Mouse (Mus musculus): ENCODE measurements around the gene Ndufa11. TPM values are rescaled to one million over a fixed set of nuclear protein-coding genes. Genes with fewer than 3 reads are reported as not detected.

The Ndufa11 gene
- polyA plus RNA-seq, 1 experiment from 2014 or later: 406 TPM

- H3K4me1 ChIP-seq (ENCODE audit: control insufficient read depth, insufficient read depth, low read length): peaks cover 3% of the 10 kb centered on the region; the same call in 1 of the 2 replicates
- peaks cover 4% of the 10 kb centered on the region for H3K36me3 ChIP-seq (ENCODE audit: control insufficient read depth, insufficient read depth, low read length)
- no peak overlapping the region for H3K27ac ChIP-seq (ENCODE audit: low read depth, low read length)
- H3K27me3 ChIP-seq (ENCODE audit: control insufficient read depth, insufficient read depth, low read length): no peaks in the 10 kb centered on the region
- H3K9me3 ChIP-seq (ENCODE audit: control insufficient read depth, low read length): no peaks in the 10 kb centered on the region
- no peak for DNase-seq (ENCODE audit: low spot score)
- no peak overlapping the region for H3K9ac ChIP-seq (ENCODE audit: low read length)
- 7% methylated on average over 7 of the region's 7 CpGs for whole genome bisulfite sequencing
- no peak overlapping the region for H3K4me3 ChIP-seq (ENCODE audit: low read depth, low read length)
- no peak overlapping the region for H3K4me2 ChIP-seq (ENCODE audit: low read depth)
- ATAC-seq (ENCODE audit: insufficient read depth, low FRiP score, low TSS enrichment): no peak
Measured at GRCm38 (mm10) chr17:56727029-56727649, 9.6 kb downstream of the Ndufa11 start.

- Histone ChIP-seq H3K27ac (ENCODE audit: low read depth, low read length) (no peak overlapping the region), H3K27me3 (ENCODE audit: control insufficient read depth, insufficient read depth, low read length) (no peaks in the 10 kb centered on the region), H3K9me3 (ENCODE audit: control insufficient read depth, low read length) (no peaks in the 10 kb centered on the region), H3K4me1 (ENCODE audit: control insufficient read depth, insufficient read depth, low read length) (peaks cover 3% of the 10 kb centered on the region; the same call in 1 of the 2 replicates), H3K4me2 (ENCODE audit: low read depth) (no peak overlapping the region; the same call in 1 of the 2 replicates), H3K36me3 (ENCODE audit: control insufficient read depth, insufficient read depth, low read length) (peaks cover 4% of the 10 kb centered on the region), H3K4me3 (ENCODE audit: low read depth, low read length) (no peak overlapping the region), H3K9ac (ENCODE audit: low read length) (no peak overlapping the region)
- 10% methylated on average over 12 of the region's 12 CpGs for WGBS
- ATAC-seq (ENCODE audit: insufficient read depth, low FRiP score, low TSS enrichment) (no peak), DNase-seq (ENCODE audit: low spot score) (no peak)
Measured at GRCm38 (mm10) chr17:56727659-56728058, 10.1 kb downstream of the Ndufa11 start.

DNA sequence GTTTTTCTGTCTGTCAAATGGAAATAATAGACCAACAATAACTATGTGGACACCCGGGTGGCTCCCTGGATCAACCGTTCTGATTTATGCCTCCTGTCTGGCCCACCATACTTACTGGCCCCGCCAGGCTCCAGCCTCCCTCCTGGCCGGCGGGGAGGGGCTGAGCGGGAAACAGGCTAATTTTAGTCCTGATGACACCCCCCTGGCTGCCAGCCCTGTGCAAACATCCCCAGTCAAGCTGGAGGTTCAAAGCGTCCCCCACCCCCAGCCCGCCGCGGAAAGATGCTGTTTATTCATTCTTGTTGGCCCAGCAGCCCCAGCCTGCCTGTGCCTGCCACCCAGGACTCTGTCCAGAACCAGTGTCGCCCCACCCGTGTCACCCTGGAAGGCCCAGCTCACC lies 10.6 kb downstream of the Ndufa11 start:
- Histone ChIP-seq H3K9me3 (ENCODE audit: control insufficient read depth, low read length) (no peaks in the 10 kb centered on the region), H3K9ac (ENCODE audit: low read length) (no peak overlapping the region), H3K27me3 (ENCODE audit: control insufficient read depth, insufficient read depth, low read length) (no peaks in the 10 kb centered on the region), H3K36me3 (ENCODE audit: control insufficient read depth, insufficient read depth, low read length) (peaks cover 4% of the 10 kb centered on the region), H3K4me2 (ENCODE audit: low read depth) (no peak overlapping the region; the same call in 1 of the 2 replicates), H3K27ac (ENCODE audit: low read depth, low read length) (no peak overlapping the region), H3K4me1 (ENCODE audit: control insufficient read depth, insufficient read depth, low read length) (peaks cover 3% of the 10 kb centered on the region; the same call in 1 of the 2 replicates), H3K4me3 (ENCODE audit: low read depth, low read length) (no peak overlapping the region)
- no peak for ATAC-seq (ENCODE audit: insufficient read depth, low FRiP score, low TSS enrichment)
- 27% methylated on average over 12 of the region's 12 CpGs for WGBS
- DNase-seq (ENCODE audit: low spot score): no peak

DNA sequence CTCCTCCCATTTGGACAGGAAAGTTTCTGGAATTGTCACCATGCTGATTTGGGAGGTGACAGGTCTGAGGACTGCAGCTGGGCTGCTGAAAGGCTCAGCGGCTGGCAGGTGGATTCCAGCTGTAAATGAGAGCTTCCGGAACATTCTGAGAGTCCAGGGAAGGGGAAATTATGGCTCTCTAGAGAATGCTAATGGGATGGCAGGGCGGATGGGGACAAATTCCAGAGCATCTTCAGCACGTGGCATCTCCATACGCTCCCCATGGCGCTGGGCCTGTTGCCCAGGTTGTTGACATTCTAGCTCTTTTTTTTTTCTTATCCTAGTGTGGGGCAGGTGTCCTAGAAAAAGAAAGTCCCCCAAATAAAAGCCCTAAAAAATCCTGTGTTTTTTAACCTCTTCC lies 11.6 kb downstream of the Ndufa11 start:
- H3K9me3 ChIP-seq (ENCODE audit: control insufficient read depth, low read length): no peaks in the 10 kb centered on the region
- no peak overlapping the region for H3K4me2 ChIP-seq (ENCODE audit: low read depth)
- H3K4me1 ChIP-seq (ENCODE audit: control insufficient read depth, insufficient read depth, low read length): peaks cover 3% of the 10 kb centered on the region; the same call in 1 of the 2 replicates
- 50% methylated on average over 6 of the region's 6 CpGs for WGBS
- no peak overlapping the region for H3K27ac ChIP-seq (ENCODE audit: low read depth, low read length)
- H3K27me3 ChIP-seq (ENCODE audit: control insufficient read depth, insufficient read depth, low read length): no peaks in the 10 kb centered on the region
- DNase-seq (ENCODE audit: low spot score) (no peak), ATAC-seq (ENCODE audit: insufficient read depth, low FRiP score, low TSS enrichment) (no peak)
- no peak overlapping the region for H3K9ac ChIP-seq (ENCODE audit: low read length)
- no peak overlapping the region for H3K4me3 ChIP-seq (ENCODE audit: low read depth, low read length)
- H3K36me3 ChIP-seq (ENCODE audit: control insufficient read depth, insufficient read depth, low read length): no peaks in the 10 kb centered on the region

GRCm38 (mm10) chr17:56729656-56730055 lies 12.1 kb downstream of the Ndufa11 start:
- no peak overlapping the region for H3K4me2 ChIP-seq (ENCODE audit: low read depth)
- H3K36me3 ChIP-seq (ENCODE audit: control insufficient read depth, insufficient read depth, low read length): no peaks in the 10 kb centered on the region
- peaks cover 3% of the 10 kb centered on the region; the same call in 1 of the 2 replicates for H3K4me1 ChIP-seq (ENCODE audit: control insufficient read depth, insufficient read depth, low read length)
- no peak overlapping the region for H3K27ac ChIP-seq (ENCODE audit: low read depth, low read length)
- DNase-seq (ENCODE audit: low spot score) (no peak), ATAC-seq (ENCODE audit: insufficient read depth, low FRiP score, low TSS enrichment) (no peak)
- H3K27me3 ChIP-seq (ENCODE audit: control insufficient read depth, insufficient read depth, low read length): no peaks in the 10 kb centered on the region
- no peak overlapping the region for H3K4me3 ChIP-seq (ENCODE audit: low read depth, low read length)
- no peak overlapping the region for H3K9ac ChIP-seq (ENCODE audit: low read length)
- WGBS: 61% methylated on average over 2 of the region's 2 CpGs
- H3K9me3 ChIP-seq (ENCODE audit: control insufficient read depth, low read length): no peaks in the 10 kb centered on the region

GRCm38 (mm10) chr17:56736534-56736933 lies 19.0 kb downstream of the Ndufa11 start:
- Histone ChIP-seq H3K4me3 (ENCODE audit: low read depth, low read length) (no peak overlapping the region), H3K4me1 (ENCODE audit: control insufficient read depth, insufficient read depth, low read length) (no peaks in the 10 kb centered on the region), H3K9me3 (ENCODE audit: control insufficient read depth, low read length) (no peaks in the 10 kb centered on the region), H3K4me2 (ENCODE audit: low read depth) (no peak overlapping the region), H3K27ac (ENCODE audit: low read depth, low read length) (no peak overlapping the region), H3K9ac (ENCODE audit: low read length) (no peak overlapping the region), H3K36me3 (ENCODE audit: control insufficient read depth, insufficient read depth, low read length) (no peaks in the 10 kb centered on the region), H3K27me3 (ENCODE audit: control insufficient read depth, insufficient read depth, low read length) (no peaks in the 10 kb centered on the region)
- WGBS: 48% methylated on average over 8 of the region's 8 CpGs
- ATAC-seq (ENCODE audit: insufficient read depth, low FRiP score, low TSS enrichment): no peak
- DNase-seq (ENCODE audit: low spot score): no peak

DNA sequence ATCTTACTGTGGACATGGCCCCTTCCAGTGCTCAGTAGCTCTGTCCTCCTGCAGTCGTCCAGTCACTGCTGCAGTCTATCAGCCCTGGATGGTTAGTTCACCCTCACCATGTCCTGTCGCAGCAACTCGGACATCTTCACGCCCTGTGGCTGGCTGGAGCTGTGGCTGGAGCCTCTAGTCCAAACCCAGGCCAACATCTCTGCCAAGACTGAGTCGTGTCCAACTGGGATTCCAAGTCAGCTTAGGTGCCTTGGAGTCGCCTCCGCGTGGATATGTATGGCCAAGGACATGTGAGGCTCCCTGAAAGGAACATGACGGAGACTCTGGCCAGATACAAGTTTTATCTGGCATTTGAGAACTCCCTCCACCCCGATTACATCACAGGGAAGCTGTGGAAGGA lies 20.7 kb downstream of the Ndufa11 start:
- no peak overlapping the region for H3K27ac ChIP-seq (ENCODE audit: low read depth, low read length)
- H3K9me3 ChIP-seq (ENCODE audit: control insufficient read depth, low read length): no peaks in the 10 kb centered on the region
- ATAC-seq (ENCODE audit: insufficient read depth, low FRiP score, low TSS enrichment) (no peak), DNase-seq (ENCODE audit: low spot score) (no peak)
- H3K4me3 ChIP-seq (ENCODE audit: low read depth, low read length): no peak overlapping the region
- 79% methylated on average over 10 of the region's 10 CpGs for WGBS
- no peak overlapping the region for H3K9ac ChIP-seq (ENCODE audit: low read length)
- no peaks in the 10 kb centered on the region for H3K4me1 ChIP-seq (ENCODE audit: control insufficient read depth, insufficient read depth, low read length)
- H3K36me3 ChIP-seq (ENCODE audit: control insufficient read depth, insufficient read depth, low read length): no peaks in the 10 kb centered on the region
- H3K27me3 ChIP-seq (ENCODE audit: control insufficient read depth, insufficient read depth, low read length): no peaks in the 10 kb centered on the region
- no peak overlapping the region for H3K4me2 ChIP-seq (ENCODE audit: low read depth)

DNA sequence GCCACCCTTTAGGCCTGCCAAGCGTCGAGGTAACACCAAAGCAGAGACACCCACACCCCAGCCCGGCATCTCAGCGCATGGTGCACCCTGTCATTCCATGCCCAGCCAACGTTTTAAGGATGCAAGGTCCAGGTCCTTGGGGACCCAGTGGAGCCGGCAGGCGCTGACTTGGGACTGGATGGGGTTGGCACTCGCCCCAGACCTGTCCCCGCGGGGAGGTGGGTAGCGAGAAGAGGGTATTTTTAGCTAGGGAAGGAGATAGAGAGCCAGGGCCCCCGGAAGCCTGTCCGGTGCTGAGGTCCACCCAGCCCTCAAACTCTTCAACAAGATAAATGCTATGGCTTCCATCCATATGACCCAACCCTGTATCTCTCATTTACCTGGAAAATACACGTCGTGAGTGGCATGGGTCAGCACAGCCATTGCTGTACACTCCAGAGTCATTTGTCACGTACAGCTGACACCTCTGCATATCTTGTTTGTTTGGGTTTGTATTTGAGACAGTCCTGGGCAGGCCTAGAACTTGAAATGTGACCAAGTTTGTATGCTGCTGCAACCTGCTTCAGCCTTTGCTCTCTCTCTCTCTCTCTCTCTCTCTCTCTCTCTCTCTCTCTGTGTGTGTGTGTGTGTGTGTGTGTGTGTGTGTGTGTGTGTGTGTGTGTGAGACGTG lies 22.7 kb downstream of the Ndufa11 start:
- no peaks in the 10 kb centered on the region for H3K9me3 ChIP-seq (ENCODE audit: control insufficient read depth, low read length)
- H3K4me1 ChIP-seq (ENCODE audit: control insufficient read depth, insufficient read depth, low read length): no peaks in the 10 kb centered on the region
- H3K27ac ChIP-seq (ENCODE audit: low read depth, low read length): no peak overlapping the region
- H3K9ac ChIP-seq (ENCODE audit: low read length): no peak overlapping the region
- no peaks in the 10 kb centered on the region for H3K27me3 ChIP-seq (ENCODE audit: control insufficient read depth, insufficient read depth, low read length)
- DNase-seq (ENCODE audit: low spot score) (no peak), ATAC-seq (ENCODE audit: insufficient read depth, low FRiP score, low TSS enrichment) (no peak)
- no peaks in the 10 kb centered on the region for H3K36me3 ChIP-seq (ENCODE audit: control insufficient read depth, insufficient read depth, low read length)
- no peak overlapping the region for H3K4me2 ChIP-seq (ENCODE audit: low read depth)
- 82% methylated on average over 17 of the region's 17 CpGs for WGBS
- H3K4me3 ChIP-seq (ENCODE audit: low read depth, low read length): no peak overlapping the region

- no peaks in the 10 kb centered on the region for H3K9me3 ChIP-seq (ENCODE audit: control insufficient read depth, low read length)
- no peak for DNase-seq (ENCODE audit: low spot score)
- no peaks in the 10 kb centered on the region for H3K36me3 ChIP-seq (ENCODE audit: control insufficient read depth, insufficient read depth, low read length)
- ATAC-seq (ENCODE audit: insufficient read depth, low FRiP score, low TSS enrichment): no peak
- H3K27ac ChIP-seq (ENCODE audit: low read depth, low read length): no peak overlapping the region
- no peaks in the 10 kb centered on the region for H3K4me1 ChIP-seq (ENCODE audit: control insufficient read depth, insufficient read depth, low read length)
- no peak overlapping the region for H3K4me3 ChIP-seq (ENCODE audit: low read depth, low read length)
- H3K4me2 ChIP-seq (ENCODE audit: low read depth): no peak overlapping the region
- 79% methylated on average over 17 of the region's 17 CpGs for WGBS
- H3K9ac ChIP-seq (ENCODE audit: low read length): no peak overlapping the region
- H3K27me3 ChIP-seq (ENCODE audit: control insufficient read depth, insufficient read depth, low read length): no peaks in the 10 kb centered on the region
Measured at GRCm38 (mm10) chr17:56740788-56741160, 23.2 kb downstream of the Ndufa11 start.
